Mouse (Mus musculus): ENCODE measurements at regions not wholly inside any gene's neighbourhood (a gene's known extent, or its start where the extent isn't known, plus 50 kb on each side); places are given as distances from the start of the nearest gene placed in this dataset.
A peak's percentile ranks its signal among the peaks of the same experiment; 100 is the strongest.

- intact Hi-C loops (cut with DNase I), result no loop called here
- no peak for DNase-seq (ENCODE audit: low spot score in 2 of 2)
Measured at GRCm38 (mm10) chr12:109539046-109539445, 61.1 kb downstream of the Rtl1 start.

- no peak for DNase-seq (ENCODE audit: low spot score in 2 of 2)
- intact Hi-C loops (cut with DNase I), result no loop called here
Measured at GRCm38 (mm10) chr12:109538641-109539040, 61.5 kb downstream of the Rtl1 start.

- intact Hi-C loops (cut with DNase I), result no loop called here
- no peak for DNase-seq (ENCODE audit: low spot score in 2 of 2)
Measured at GRCm38 (mm10) chr12:109536536-109536935, 63.6 kb downstream of the Rtl1 start.

GRCm38 (mm10) chr12:109532392-109532791 lies 67.7 kb downstream of the Rtl1 start:
- intact Hi-C loops (cut with DNase I), result no loop called here
- DNase-seq (ENCODE audit: low spot score in 2 of 2), result no peak

- peak in 1 of 2 experiments; percentile 42 for DNase-seq (ENCODE audit: low spot score in 2 of 2)
- intact Hi-C loops (cut with DNase I), result no loop called here
Measured at GRCm38 (mm10) chr12:109531347-109532023, 68.6 kb downstream of the Rtl1 start.

GRCm38 (mm10) chr12:109530215-109531050 lies 69.7 kb downstream of the Rtl1 start:
- intact Hi-C loops (cut with DNase I), result no loop called here
- no peak for DNase-seq (ENCODE audit: low spot score in 2 of 2)

- DNase-seq (ENCODE audit: low spot score in 2 of 2), result no peak
- intact Hi-C loops (cut with DNase I), result loop anchor here (5.0 kb wide), 1 partner anchor 82 kb away; no protein-coding TSS in a partner anchor
Measured at GRCm38 (mm10) chr12:109529501-109529900, 70.6 kb downstream of the Rtl1 start.

- intact Hi-C loops (cut with DNase I), result loop anchor here (5.0 kb wide), 1 partner anchor 82 kb away; no protein-coding TSS in a partner anchor
Measured at GRCm38 (mm10) chr12:109528966-109529365, 71.2 kb downstream of the Rtl1 start.

GRCm38 (mm10) chr12:109528263-109528545 lies 71.9 kb downstream of the Rtl1 start:
- no peak for DNase-seq (ENCODE audit: low spot score in 2 of 2)
- intact Hi-C loops (cut with DNase I), result loop anchor here (5.0 kb wide), 1 partner anchor 81 kb away; no protein-coding TSS in a partner anchor

More at GRCm38 (mm10) chr12:109528966-109529365, 71.2 kb downstream of the Rtl1 start:
- DNase-seq (ENCODE audit: low spot score in 2 of 2), result no peak

GRCm38 (mm10) chr12:109527414-109528262 lies 72.5 kb downstream of the Rtl1 start:
- DNase-seq (ENCODE audit: low spot score in 2 of 2), result no peak
- intact Hi-C loops (cut with DNase I), result loop anchor here (5.0 kb wide), 1 partner anchor 80 kb away; no protein-coding TSS in a partner anchor

- intact Hi-C loops (cut with DNase I), result loop anchor here (5.0 kb wide), 1 partner anchor 78 kb away; no protein-coding TSS in a partner anchor
- DNase-seq (ENCODE audit: low spot score in 2 of 2), result no peak
Measured at GRCm38 (mm10) chr12:109525613-109526012, 73.0 kb downstream of the Dlk1 start.

GRCm38 (mm10) chr12:109521199-109521780 lies 68.7 kb downstream of the Dlk1 start:
- DNase-seq (ENCODE audit: low spot score in 2 of 2), result no peak
- intact Hi-C loops (cut with DNase I), result no loop called here

- intact Hi-C loops (cut with DNase I), result no loop called here
Measured at GRCm38 (mm10) chr12:109520414-109520813, 67.8 kb downstream of the Dlk1 start.

GRCm38 (mm10) chr12:109519838-109520237 lies 67.2 kb downstream of the Dlk1 start:
- intact Hi-C loops (cut with DNase I), result no loop called here
- DNase-seq (ENCODE audit: low spot score in 2 of 2), result no peak

More at GRCm38 (mm10) chr12:109520414-109520813, 67.8 kb downstream of the Dlk1 start:
- DNase-seq (ENCODE audit: low spot score in 2 of 2), result no peak

GRCm38 (mm10) chr12:109518413-109519021 lies 65.9 kb downstream of the Dlk1 start:
- no peak for DNase-seq (ENCODE audit: low spot score in 2 of 2)
- intact Hi-C loops (cut with DNase I), result no loop called here

GRCm38 (mm10) chr12:109517764-109518163 lies 65.1 kb downstream of the Dlk1 start:
- DNase-seq (ENCODE audit: low spot score in 2 of 2), result no peak
- intact Hi-C loops (cut with DNase I), result no loop called here

- intact Hi-C loops (cut with DNase I), result no loop called here
- no peak for DNase-seq (ENCODE audit: low spot score in 2 of 2)
Measured at GRCm38 (mm10) chr12:109516961-109517360, 64.3 kb downstream of the Dlk1 start.

GRCm38 (mm10) chr12:109514292-109514818 lies 61.7 kb downstream of the Dlk1 start:
- intact Hi-C loops (cut with DNase I), result no loop called here
- no peak for DNase-seq (ENCODE audit: low spot score in 2 of 2)

All from left cerebral cortex, postnatal 25 days (tissue).